Mouse (Mus musculus) lung, postnatal 0 days (tissue): ENCODE data around the gene Bmpr1a. TPM values are rescaled to one million over a fixed set of nuclear protein-coding genes. Genes with fewer than 3 reads are reported as not detected.
A peak's percentile ranks its signal among the peaks of the same experiment; 100 is the strongest.

Source experiments
- ATAC-seq: fragments of 200-750 bp; cut with Nextera tagmentation; 2 replicates; pipeline ENCODE4 v1.8.0; 2017; ENCODE audit warnings: moderate library complexity
- DNase-seq: peaks from one replicate; pipeline ENCODE4 v3.0.0-alpha.2; 2016; ENCODE audit warnings: low spot score
- H3K27ac ChIP-seq: fragments of 300-500 bp; sonication (generic); 2 replicates; pipeline ENCODE4 v1.5.1; 2014; ENCODE audit warnings: antibody characterized with exemption, mild to moderate bottlenecking, low read length, mixed read lengths
- H3K27me3 ChIP-seq: fragments of 300-500 bp; sonication (generic); replicated peaks from 2 replicates; pipeline ENCODE4 v1.6.1; 2014; ENCODE audit warnings: low read length, mixed read lengths; ENCODE audit not compliant: insufficient read depth
- H3K36me3 ChIP-seq: fragments of 300-500 bp; sonication (generic); 2 replicates; pipeline ENCODE4 v1.6.1; 2014; ENCODE audit warnings: low read length, mixed read lengths; ENCODE audit not compliant: insufficient read depth
- H3K4me1 ChIP-seq: fragments of 300-500 bp; sonication (generic); 2 replicates; pipeline ENCODE4 v1.6.1; 2014; ENCODE audit warnings: antibody characterized with exemption, low read depth, low read length, mixed read lengths; ENCODE audit not compliant: insufficient read depth
- H3K4me2 ChIP-seq: fragments of 300-500 bp; sonication (generic); replicated peaks from 2 replicates; pipeline ENCODE4 v1.6.1; 2014; ENCODE audit warnings: low read depth, mild to moderate bottlenecking, low read length, moderate library complexity, mixed read lengths
- H3K4me3 ChIP-seq: fragments of 300-500 bp; sonication (generic); 2 replicates; pipeline ENCODE4 v1.5.1; 2014; ENCODE audit warnings: low read depth, low read length
- H3K9ac ChIP-seq: fragments of 300-500 bp; sonication (generic); replicated peaks from 2 replicates; pipeline ENCODE4 v1.6.1; 2014; ENCODE audit warnings: low read depth, mild to moderate bottlenecking
- H3K9me3 ChIP-seq: fragments of 300-500 bp; sonication (generic); 2 replicates; pipeline ENCODE4 v1.6.1; 2016; ENCODE audit warnings: low read length, mixed read lengths
- CTCF ChIP-seq: IDR thresholded peaks from 2 replicates; pipeline ENCODE4 v1.5.1; 2016; ENCODE audit warnings: antibody characterized with exemption, mild to moderate bottlenecking
- EP300 ChIP-seq: IDR thresholded peaks from 2 replicates; pipeline ENCODE4 v1.6.1; 2016; ENCODE audit warnings: antibody characterized with exemption, mild to moderate bottlenecking, control low read depth
- WGBS: fragments of 180-500 bp; shearing (Covaris S2); extraction: QIAGEN DNeasy Blood & Tissue Kit; methylation state at CpG from one replicate; pipeline ENCODE4 v1.1.7; 2014; 5-methylcytosine and 5-hydroxymethylcytosine counted together
- polyA plus RNA-seq: library from polyadenylated mRNA; unstranded; fragments of >200 nt; fragmentation: Nextera tagmentation; extraction: Ambion mirVana; gene quantifications from 2 replicates; pipeline ENCODE4 v1.2.1, GENCODE M21; 2015

The Bmpr1a gene
- polyA plus RNA-seq, 1 experiment from 2014 or later, result 19.6 TPM

DNA sequence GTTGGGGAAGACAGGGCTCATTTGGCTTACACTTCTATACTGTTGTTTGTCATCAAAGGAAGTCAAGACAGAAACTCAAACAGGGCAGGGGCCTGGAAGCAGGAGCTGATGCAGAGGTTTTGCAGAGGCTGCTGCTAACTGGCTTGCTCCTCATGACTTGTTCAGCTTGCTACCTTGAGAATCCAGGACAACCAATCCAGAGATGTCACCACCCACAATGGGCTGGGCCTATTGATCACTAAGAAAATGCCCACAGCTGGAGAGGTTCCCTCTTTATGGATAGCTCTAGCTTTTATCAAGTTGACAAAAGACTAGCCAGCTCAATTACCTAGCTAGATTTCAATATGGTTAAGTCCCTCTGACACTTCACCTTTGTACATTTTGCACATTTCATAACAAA, 31.6 kb downstream of the Bmpr1a start:
- Histone ChIP-seq H3K4me2 (no peak overlapping the region), H3K4me1 (no peaks in the 10 kb centered on the region), H3K4me3 (no peak overlapping the region), H3K9ac (no peak overlapping the region), H3K27me3 (no peaks in the 10 kb centered on the region), H3K9me3 (no peaks in the 10 kb centered on the region), H3K36me3 (no peaks in the 10 kb centered on the region), H3K27ac (no peak overlapping the region)
- DNase-seq, result no peak
- no peak for TF ChIP-seq EP300
- no peak for TF ChIP-seq CTCF
- no peak for ATAC-seq

DNA sequence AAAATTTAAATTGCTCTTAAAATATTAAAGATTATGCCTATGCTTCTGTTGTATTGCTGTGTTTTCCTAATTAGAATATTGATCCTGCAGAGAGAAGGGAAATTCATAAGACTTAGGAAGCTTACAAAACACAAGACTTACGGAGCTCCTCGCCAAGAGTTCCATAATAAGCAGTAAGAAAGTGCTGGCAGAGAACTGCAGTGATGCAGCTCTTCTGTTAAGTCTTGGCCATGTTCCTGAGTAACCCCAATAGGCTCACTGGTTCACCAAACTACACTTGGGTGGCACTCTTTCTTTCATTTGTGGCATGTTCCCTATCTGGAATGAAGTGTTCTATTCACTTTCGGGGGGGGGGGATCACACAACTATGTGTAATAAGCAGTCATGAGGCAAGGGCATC, 36.9 kb downstream of the Bmpr1a start:
- DNase-seq (peak; percentile 22), ATAC-seq (no peak)
- no peaks in the 10 kb centered on the region for H3K27me3 ChIP-seq
- TF ChIP-seq CTCF (no peak), EP300 (no peak)
- no peaks in the 10 kb centered on the region for H3K4me1 ChIP-seq
- H3K9ac ChIP-seq, result no peak overlapping the region
- no peak overlapping the region for H3K27ac ChIP-seq
- no peaks in the 10 kb centered on the region for H3K36me3 ChIP-seq
- H3K9me3 ChIP-seq, result no peaks in the 10 kb centered on the region
- H3K4me3 ChIP-seq, result no peak overlapping the region
- WGBS, result 56% methylated on average over 3 of the region's 3 CpGs
- H3K4me2 ChIP-seq, result no peak overlapping the region

DNA sequence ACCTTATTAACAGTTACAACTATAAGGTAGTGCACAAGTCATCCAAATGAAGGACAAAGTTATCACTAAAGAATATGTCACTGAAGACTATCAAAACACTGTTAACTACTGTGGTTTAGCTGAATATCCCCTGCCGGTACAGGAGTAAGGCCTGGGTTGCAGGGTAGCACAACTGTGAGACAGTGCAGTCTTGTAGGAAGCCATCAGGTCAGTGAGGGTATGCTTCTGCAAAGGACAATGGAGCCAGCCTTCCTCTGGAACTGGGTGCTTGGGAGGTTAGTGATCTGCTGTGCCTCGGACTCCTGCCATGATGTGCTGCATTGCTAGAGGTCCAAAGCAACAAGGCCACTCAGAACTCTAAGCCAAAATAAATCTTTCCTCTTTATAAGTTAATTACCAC, 43.8 kb downstream of the Bmpr1a start:
- 95% methylated on average over 2 of the region's 2 CpGs for WGBS
- no peak for TF ChIP-seq EP300
- TF ChIP-seq CTCF, result no peak

DNA sequence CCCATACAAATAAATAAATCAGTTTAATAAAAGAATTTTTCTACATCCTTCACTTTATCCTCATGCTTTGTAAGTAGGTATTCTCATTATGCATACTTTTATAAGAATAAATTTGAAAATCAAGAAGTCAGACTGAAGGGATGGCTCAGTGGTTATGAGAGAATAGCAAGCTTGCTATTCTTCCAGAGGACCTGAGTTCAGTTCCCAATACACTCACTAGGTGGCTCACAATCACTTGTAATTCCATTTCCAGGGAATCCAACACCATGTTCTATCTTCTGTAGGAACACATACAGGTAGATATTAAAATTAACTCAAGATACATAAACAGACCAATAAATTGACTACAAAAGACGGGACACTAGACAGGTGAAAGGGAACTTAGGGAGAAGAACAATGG, 44.3 kb downstream of the Bmpr1a start:
- DNase-seq, result peak; percentile 64
- Histone ChIP-seq H3K4me2 (no peak overlapping the region), H3K4me1 (no peaks in the 10 kb centered on the region), H3K9ac (no peak overlapping the region), H3K36me3 (no peaks in the 10 kb centered on the region), H3K27me3 (no peaks in the 10 kb centered on the region), H3K27ac (no peak overlapping the region), H3K4me3 (no peak overlapping the region), H3K9me3 (no peaks in the 10 kb centered on the region)
- WGBS, result 76% methylated on average over 1 of the region's 1 CpGs
- TF ChIP-seq EP300 (no peak), CTCF (peak; percentile 77)
- no peak for ATAC-seq

More for the DNA sequence above, 43.8 kb downstream of the Bmpr1a start:
- H3K4me1 ChIP-seq, result no peaks in the 10 kb centered on the region
- no peak for DNase-seq
- no peaks in the 10 kb centered on the region for H3K9me3 ChIP-seq
- no peaks in the 10 kb centered on the region for H3K27me3 ChIP-seq
- H3K9ac ChIP-seq, result no peak overlapping the region
- no peak for ATAC-seq
- no peak overlapping the region for H3K27ac ChIP-seq
- H3K4me2 ChIP-seq, result no peak overlapping the region
- no peaks in the 10 kb centered on the region for H3K36me3 ChIP-seq
- no peak overlapping the region for H3K4me3 ChIP-seq

DNA sequence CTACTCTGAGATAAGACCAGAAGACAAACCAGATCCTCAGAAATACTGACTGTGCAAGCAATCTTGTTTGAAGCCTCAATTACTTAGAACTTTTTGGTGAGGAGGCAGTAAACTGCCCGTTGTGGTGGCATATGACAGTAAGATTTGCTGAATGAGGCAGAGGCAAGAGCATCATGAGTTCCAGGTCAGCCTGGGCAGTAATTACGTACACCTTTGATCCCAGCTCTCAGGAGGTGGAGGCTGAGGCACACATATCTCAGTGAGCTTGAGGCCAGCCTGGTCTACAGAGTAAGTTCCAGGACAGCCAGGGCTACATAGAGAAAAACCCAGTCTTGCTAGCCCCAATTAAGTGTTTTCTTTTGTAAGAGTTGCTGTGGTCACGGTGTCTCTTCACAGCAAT, 48.9 kb downstream of the Bmpr1a start:
- H3K27me3 ChIP-seq, result no peaks in the 10 kb centered on the region
- H3K9me3 ChIP-seq, result no peaks in the 10 kb centered on the region
- 76% methylated on average over 3 of the region's 3 CpGs for WGBS
- H3K27ac ChIP-seq, result no peak overlapping the region
- H3K4me3 ChIP-seq, result no peak overlapping the region
- H3K4me2 ChIP-seq, result no peak overlapping the region
- no peak for DNase-seq
- ATAC-seq, result no peak
- no peaks in the 10 kb centered on the region for H3K4me1 ChIP-seq
- TF ChIP-seq EP300, result no peak
- no peak for TF ChIP-seq CTCF
- no peaks in the 10 kb centered on the region for H3K36me3 ChIP-seq
- no peak overlapping the region for H3K9ac ChIP-seq

DNA sequence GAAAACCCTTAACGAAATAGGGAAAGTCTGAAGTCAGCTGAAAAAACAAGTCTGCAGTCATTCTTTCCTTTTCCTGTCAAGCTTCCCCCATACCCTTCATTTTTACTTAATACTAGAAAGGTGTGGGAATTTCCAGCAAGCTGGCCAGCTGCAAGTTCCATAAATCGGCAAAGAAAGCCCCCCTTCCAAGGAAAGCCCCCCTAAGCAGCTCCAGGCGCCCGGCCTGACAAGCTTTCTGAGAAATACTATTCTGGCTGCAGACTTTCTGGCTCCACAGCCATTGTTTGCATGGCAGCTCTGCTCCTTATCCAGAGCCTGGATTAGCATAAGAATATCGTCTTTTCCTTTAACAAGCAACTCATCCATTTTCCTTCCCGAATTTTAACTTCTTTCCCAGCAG, 49.5 kb downstream of the Bmpr1a start:
- ATAC-seq (no peak), DNase-seq (no peak)
- H3K9ac ChIP-seq, result no peak overlapping the region
- TF ChIP-seq CTCF (no peak), EP300 (no peak)
- 37% methylated on average over 6 of the region's 6 CpGs for WGBS
- no peaks in the 10 kb centered on the region for H3K4me1 ChIP-seq
- H3K36me3 ChIP-seq, result no peaks in the 10 kb centered on the region
- no peak overlapping the region for H3K4me3 ChIP-seq
- no peaks in the 10 kb centered on the region for H3K9me3 ChIP-seq
- no peak overlapping the region for H3K4me2 ChIP-seq
- no peaks in the 10 kb centered on the region for H3K27me3 ChIP-seq
- H3K27ac ChIP-seq, result no peak overlapping the region

DNA sequence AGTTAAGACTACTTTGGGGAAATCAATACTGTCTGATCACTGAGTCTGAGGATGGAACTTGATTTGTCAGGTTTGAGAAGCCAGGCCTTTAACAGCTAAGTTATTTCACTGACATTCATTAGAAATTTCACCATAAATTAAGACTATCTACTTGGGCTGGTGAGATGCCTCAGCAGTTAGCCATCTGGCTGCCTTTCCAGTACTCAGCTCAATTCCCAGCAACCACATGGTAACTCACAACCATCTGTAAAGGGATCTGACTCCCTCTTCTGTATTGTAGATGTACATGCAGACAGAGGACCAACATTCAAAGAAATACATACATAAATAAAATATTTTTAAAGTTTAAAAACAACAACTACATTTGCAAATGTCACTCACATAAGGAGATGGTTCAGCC, 51.3 kb downstream of the Bmpr1a start:
- TF ChIP-seq CTCF (no peak), EP300 (no peak)
- ATAC-seq, result no peak

More for the DNA sequence above, 51.3 kb downstream of the Bmpr1a start:
- Histone ChIP-seq H3K4me2 (no peak overlapping the region), H3K9ac (no peak overlapping the region), H3K4me3 (no peak overlapping the region), H3K9me3 (no peaks in the 10 kb centered on the region), H3K36me3 (no peaks in the 10 kb centered on the region), H3K27ac (no peak overlapping the region), H3K27me3 (no peaks in the 10 kb centered on the region), H3K4me1 (no peaks in the 10 kb centered on the region)
- no peak for DNase-seq
